ENCODE assay signal across 14 mouse cellular contexts in the genomic region with DNA sequence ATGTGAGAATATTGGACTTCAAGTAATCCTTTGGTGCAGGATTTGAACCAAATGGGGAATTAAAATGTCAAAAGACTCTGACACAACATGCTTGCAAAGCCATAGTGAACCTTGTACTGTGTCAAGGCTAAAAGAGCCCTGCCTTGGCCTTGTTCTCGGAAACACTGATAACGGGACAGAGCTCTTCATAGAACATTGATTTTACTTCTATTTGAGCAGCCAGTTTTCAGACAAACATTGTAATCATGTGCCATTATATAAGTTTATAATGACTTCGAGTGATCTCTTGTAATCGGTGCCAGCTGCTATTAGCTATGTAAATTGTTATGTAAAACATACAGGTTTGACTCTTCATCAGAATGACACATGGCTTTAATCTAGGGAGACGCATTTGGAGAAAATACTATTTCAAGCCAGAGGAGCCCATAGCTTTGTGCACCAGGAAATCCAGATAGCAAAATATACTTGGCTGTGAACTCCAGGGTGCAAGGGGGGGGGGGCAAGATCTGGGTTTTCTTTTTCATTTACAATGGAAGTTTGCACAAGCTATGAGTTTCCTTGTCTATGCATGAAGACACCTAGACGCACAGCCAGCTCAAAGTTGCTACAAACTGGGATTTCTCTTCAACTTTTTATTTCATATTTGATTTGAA.
A peak's percentile ranks its signal among the peaks of the same experiment; 100 is the strongest.
DNase-seq lines count a peak whose midpoint lies in the region; ATAC-seq and TF ChIP-seq lines count a peak whose summit lies in the region.
"Had no signal": no experiment of that assay in that cellular context is flagged by ENCODE, and none has a peak within 500 bp of the region (broad histone marks: within the 10 kb centered on the region; RNA-seq: fewer than 3 reads in every experiment).

No protein-coding gene starts in this region.

- no peaks in the 10 kb centered on the region for H3K9me3 ChIP-seq in kidney, embryonic 14.5 days (ENCODE audit: control insufficient read depth, low read length)
- H3K9me3 ChIP-seq in lung, postnatal 0 days (ENCODE audit: low read length): no peaks in the 10 kb centered on the region
- H3K9me3 ChIP-seq in stomach, postnatal 0 days (ENCODE audit: control insufficient read depth, low read length): no peaks in the 10 kb centered on the region
- H3K9me3 ChIP-seq: midbrain, embryonic 13.5 days; neural tube, embryonic 12.5 days had no signal

- TF ChIP-seq POLR2A in lung, adult 2 months (IDR thresholded peaks at IDR 0.05; ENCODE audit: borderline replicate concordance, extremely low read depth, low read depth, low read length): no peak

- H3K9ac ChIP-seq in kidney, embryonic 14.5 days (ENCODE audit: low read depth, low read length): no peak overlapping the region
- H3K9ac ChIP-seq in lung, postnatal 0 days (replicated peaks; ENCODE audit: low read depth): no peak overlapping the region
- H3K9ac ChIP-seq in stomach, postnatal 0 days (ENCODE audit: low read length): no peak overlapping the region
- H3K9ac ChIP-seq: liver, embryonic 14.5 days; midbrain, embryonic 13.5 days; neural tube, embryonic 12.5 days had no signal

- H3K4me3 ChIP-seq in kidney, embryonic 14.5 days (ENCODE audit: low read length): no peak overlapping the region
- no peak overlapping the region for H3K4me3 ChIP-seq in lung, postnatal 0 days (ENCODE audit: low read depth, low read length)
- no peak overlapping the region for H3K4me3 ChIP-seq in lung, adult 2 months (replicated peaks; ENCODE audit: extremely low read depth, low read depth, low read length)
- H3K4me3 ChIP-seq in stomach, postnatal 0 days (ENCODE audit: low read depth, low read length): no peak overlapping the region
- H3K4me3 ChIP-seq: midbrain, embryonic 13.5 days; neural tube, embryonic 12.5 days had no signal

- no peak for TF ChIP-seq CTCF in lung, postnatal 0 days (IDR thresholded peaks at IDR 0.05)
- no peak for TF ChIP-seq CTCF in lung, adult 2 months (IDR thresholded peaks at IDR 0.05; ENCODE audit: insufficient read depth, low read length)
- no peak for TF ChIP-seq CTCF in stomach, postnatal 0 days (IDR thresholded peaks at IDR 0.05; ENCODE audit: low read depth)

- no peak overlapping the region for H3K4me2 ChIP-seq in kidney, embryonic 14.5 days (replicated peaks; ENCODE audit: low read depth, low read length)
- no peak overlapping the region; the same call in 1 of the 2 replicates for H3K4me2 ChIP-seq in lung, postnatal 0 days (replicated peaks; ENCODE audit: low read depth, low read length)
- H3K4me2 ChIP-seq in stomach, postnatal 0 days (replicated peaks; ENCODE audit: low read depth): no peak overlapping the region
- H3K4me2 ChIP-seq: midbrain, embryonic 13.5 days; neural tube, embryonic 12.5 days had no signal

- intact Hi-C loops in left cerebral cortex, postnatal 36 days (cut with DNase I): no loop called here

- WGBS in kidney, embryonic 14.5 days: 86% methylated on average over 6 of the region's 6 CpGs
- 52% methylated on average over 6 of the region's 6 CpGs for WGBS in lung, postnatal 0 days
- WGBS in lung, adult 2 months: 30% methylated on average over 6 of the region's 6 CpGs
- WGBS in stomach, postnatal 0 days: 45% methylated on average over 6 of the region's 6 CpGs

- peaks cover 8% of the 10 kb centered on the region; the same call in 1 of the 2 replicates for H3K4me1 ChIP-seq in kidney, embryonic 14.5 days (ENCODE audit: control insufficient read depth, insufficient read depth, low read length)
- peaks cover 42% of the 10 kb centered on the region for H3K4me1 ChIP-seq in lung, postnatal 0 days (ENCODE audit: insufficient read depth, low read depth, low read length)
- H3K4me1 ChIP-seq in lung, adult 2 months (ENCODE audit: control insufficient read depth, insufficient read depth, low read length): peaks cover 43% of the 10 kb centered on the region
- H3K4me1 ChIP-seq in stomach, postnatal 0 days (replicated peaks; ENCODE audit: control insufficient read depth, insufficient read depth): peaks cover 7% of the 10 kb centered on the region
- H3K4me1 ChIP-seq: neural tube, embryonic 12.5 days had no signal

- H3K27me3 ChIP-seq in kidney, embryonic 14.5 days (ENCODE audit: control insufficient read depth, insufficient read depth, low read length): no peaks in the 10 kb centered on the region
- no peaks in the 10 kb centered on the region for H3K27me3 ChIP-seq in lung, postnatal 0 days (replicated peaks; ENCODE audit: insufficient read depth, low read length)
- H3K27me3 ChIP-seq in stomach, postnatal 0 days (ENCODE audit: control insufficient read depth, insufficient read depth, low read length): no peaks in the 10 kb centered on the region
- H3K27me3 ChIP-seq: midbrain, embryonic 13.5 days; neural tube, embryonic 12.5 days had no signal

- peaks cover 18% of the 10 kb centered on the region; the same call in 1 of the 2 replicates for H3K36me3 ChIP-seq in kidney, embryonic 14.5 days (ENCODE audit: control insufficient read depth, insufficient read depth, low read length)
- H3K36me3 ChIP-seq in lung, postnatal 0 days (ENCODE audit: insufficient read depth, low read length): peaks cover 28% of the 10 kb centered on the region
- peaks cover 21% of the 10 kb centered on the region for H3K36me3 ChIP-seq in stomach, postnatal 0 days (ENCODE audit: control insufficient read depth, insufficient read depth, low read length)

- peak; percentile 42 for DNase-seq in adrenal gland, postnatal 14 days
- DNase-seq in adrenal gland, adult 8-10 months: no peak
- no peak for DNase-seq in kidney, postnatal 25 days
- DNase-seq in lung, postnatal 0 days (ENCODE audit: low spot score): no peak
- DNase-seq in lung, adult 2 months: no peak
- DNase-seq in stomach, postnatal 0 days (ENCODE audit: low spot score): peak; percentile 61
- DNase-seq in left cerebral cortex, postnatal 36 days (ENCODE audit: low spot score in 2 of 2): no peak
- DNase-seq: cerebellum, postnatal 36 days; gastrocnemius, postnatal 10 days had no signal

- ATAC-seq in kidney, embryonic 14.5 days (ENCODE audit: low FRiP score, low TSS enrichment): no peak
- no peak for ATAC-seq in lung, postnatal 0 days
- peak; percentile 95 for ATAC-seq in stomach, postnatal 0 days (ENCODE audit: low FRiP score, low TSS enrichment)
- ATAC-seq: hindbrain, postnatal 0 days; midbrain, embryonic 13.5 days had no signal

- H3K27ac ChIP-seq in kidney, embryonic 14.5 days (ENCODE audit: low read depth, low read length): 0 out of 2 replicates have a peak overlapping the region, but pooled peaks have one; percentile 32
- H3K27ac ChIP-seq in lung, postnatal 0 days (ENCODE audit: low read length): peak overlapping the region; percentile 60
- peak overlapping the region; percentile 46 for H3K27ac ChIP-seq in stomach, postnatal 0 days (replicated peaks)
- H3K27ac ChIP-seq: liver, embryonic 14.5 days; midbrain, embryonic 13.5 days; neural tube, embryonic 12.5 days had no signal

- no peak for TF ChIP-seq EP300 in lung, postnatal 0 days (IDR thresholded peaks at IDR 0.05)
- TF ChIP-seq EP300 in stomach, postnatal 0 days (optimal IDR thresholded peaks at IDR 0.05): no peak

Comparison
In these comparisons a context has a peak if more than half of its experiments do, and no peak if none do; other contexts are left out.
1. DNase-seq: peak in adrenal gland, postnatal 14 days (single experiment) and stomach, postnatal 0 days (single experiment); none in adrenal gland, adult 8-10 months (single experiment), kidney, postnatal 25 days (0 of 2), lung, postnatal 0 days (single experiment), lung, adult 2 months (single experiment) and left cerebral cortex, postnatal 36 days (0 of 2).
2. Peak in every context shown above with its lines, with median percentiles within 50 percentile points of each other: H3K27ac ChIP-seq.